Mouse (Mus musculus) stomach, postnatal 0 days (tissue): ENCODE results near the gene Rnasek.

Experiments
- CTCF ChIP-seq: IDR thresholded peaks from 2 replicates; pipeline ENCODE4 v1.5.1; 2016; ENCODE audit warnings: antibody characterized with exemption, low read depth, mild to moderate bottlenecking, moderate library complexity
- EP300 ChIP-seq: optimal IDR thresholded peaks from 2 replicates; pipeline ENCODE3; 2016; ENCODE audit warnings: antibody characterized with exemption

DNA sequence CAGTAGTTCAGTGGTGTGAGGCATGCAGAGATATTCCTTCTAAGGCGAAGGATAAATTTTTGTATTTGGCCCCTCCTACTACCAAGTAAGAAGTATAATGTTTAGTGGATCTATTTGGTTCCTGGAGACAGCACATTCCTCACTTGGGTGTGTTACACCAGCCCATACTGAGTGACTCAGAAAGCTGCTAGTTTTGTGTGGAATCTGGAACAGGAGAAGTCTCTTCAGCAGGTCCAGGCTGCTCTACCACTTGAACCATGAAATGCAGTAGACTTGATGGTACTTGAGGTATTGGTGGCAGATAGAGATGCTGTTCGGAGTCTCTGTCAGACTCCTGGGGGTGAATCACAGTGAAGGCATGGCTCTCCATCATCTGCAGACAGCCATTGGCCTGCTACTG lies 29.0 kb downstream of the Rnasek start:
- no peak for TF ChIP-seq CTCF
- peak; percentile 67 for TF ChIP-seq EP300
